Mouse (Mus musculus) CH12.LX (cell line): Measurements from ENCODE around the gene Fam163b.

ENCODE experiments used
- CTCF ChIP-seq, 2 experiments: IDR thresholded peaks in 1 of 2; conservative IDR thresholded peaks in 1 of 2; 2 replicates each; pipeline ENCODE4 v1.5.1; 2011 to 2012; ENCODE audit warnings: low read depth in 2 of 2, low read length in 2 of 2, improper control_type of control experiment in 1 of 2, inconsistent platforms in 1 of 2, mild to moderate bottlenecking in 1 of 2, moderate library complexity in 1 of 2
- USF2 ChIP-seq: conservative IDR thresholded peaks from 2 replicates; pipeline ENCODE4 v1.6.1; 2011; ENCODE audit warnings: low read depth, low read length, improper control_type of control experiment

DNA sequence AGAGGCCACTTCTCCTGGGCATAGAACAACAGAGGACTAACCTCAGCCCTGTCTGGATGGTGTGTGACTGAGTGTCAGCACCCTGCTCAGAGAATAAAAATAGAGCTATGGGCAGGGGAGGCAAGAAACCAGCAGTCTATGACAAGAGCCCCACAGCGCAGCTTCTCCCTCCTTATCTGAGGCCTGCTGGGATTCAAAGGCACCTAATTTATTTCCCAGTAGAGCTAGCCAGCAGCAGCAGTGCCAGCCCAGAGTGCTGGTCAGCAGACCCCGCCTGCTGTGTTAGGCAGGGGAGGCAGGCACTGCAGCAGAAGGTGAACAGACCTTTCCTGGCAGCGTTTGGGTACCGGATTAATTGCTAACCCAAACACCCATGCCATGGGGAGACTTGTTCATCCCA, 39.6 kb upstream of the Fam163b start:
- TF ChIP-seq CTCF (conservative IDR thresholded peaks at IDR 0.05 in 1 of 2, IDR thresholded peaks at IDR 0.05 in 1 of 2; ENCODE audit: low read depth in 2 of 2, low read length in 2 of 2) = no peak
- no peak for TF ChIP-seq USF2
